Mouse (Mus musculus): ENCODE results near the gene Spata18.

Gene Spata18

GRCm38 (mm10) chr5:73651061-73651854 lies at the start of gene Spata18:
Gene Spata18 (plus strand): TSS chr5:73651379.
- peak in 1 of 2 experiments; percentile 19 for DNase-seq (ENCODE audit: low spot score in 2 of 2)

- DNase-seq (ENCODE audit: low spot score in 2 of 2): no peak
These were observed 48.3 kb upstream of the Spata18 start for GRCm38 (mm10) chr5:73602865-73603264.

- DNase-seq (ENCODE audit: low spot score in 2 of 2): no peak
These were observed 46.6 kb upstream of the Spata18 start for GRCm38 (mm10) chr5:73604542-73604941.

- DNase-seq (ENCODE audit: low spot score in 2 of 2): no peak
These were observed 46.2 kb upstream of the Spata18 start for GRCm38 (mm10) chr5:73604964-73605363.

- DNase-seq (ENCODE audit: low spot score in 2 of 2): no peak
These were observed 40.1 kb upstream of the Spata18 start for GRCm38 (mm10) chr5:73611071-73611470.

- DNase-seq (ENCODE audit: low spot score in 2 of 2): no peak
These were observed 37.9 kb upstream of the Spata18 start for GRCm38 (mm10) chr5:73613296-73613695.

GRCm38 (mm10) chr5:73615211-73615610 lies 36.0 kb upstream of the Spata18 start:
- DNase-seq (ENCODE audit: low spot score in 2 of 2): no peak

GRCm38 (mm10) chr5:73618969-73619368 lies 32.2 kb upstream of the Spata18 start:
- DNase-seq (ENCODE audit: low spot score in 2 of 2): no peak

- DNase-seq (ENCODE audit: low spot score in 2 of 2): no peak
These were observed 25.7 kb upstream of the Spata18 start for GRCm38 (mm10) chr5:73625505-73625904.

- no peak for DNase-seq (ENCODE audit: low spot score in 2 of 2)
These were observed 24.3 kb upstream of the Spata18 start for GRCm38 (mm10) chr5:73626842-73627241.

GRCm38 (mm10) chr5:73627559-73627958 lies 23.6 kb upstream of the Spata18 start:
- DNase-seq (ENCODE audit: low spot score in 2 of 2): no peak

- DNase-seq (ENCODE audit: low spot score in 2 of 2): no peak
These were observed 23.2 kb upstream of the Spata18 start for GRCm38 (mm10) chr5:73627991-73628390.

GRCm38 (mm10) chr5:73630141-73630540 lies 21.0 kb upstream of the Spata18 start:
- DNase-seq (ENCODE audit: low spot score in 2 of 2): no peak

GRCm38 (mm10) chr5:73631001-73631558 lies 20.1 kb upstream of the Spata18 start:
- no peak for DNase-seq (ENCODE audit: low spot score in 2 of 2)

- no peak for DNase-seq (ENCODE audit: low spot score in 2 of 2)
These were observed 18.9 kb upstream of the Spata18 start, which contains the start of gene Lrrc66 for GRCm38 (mm10) chr5:73632291-73632690. Gene Lrrc66 (minus strand): TSS chr5:73632526.

- peak; percentile 28 to 73 for DNase-seq (ENCODE audit: low spot score in 2 of 2)
These were observed 18.0 kb upstream of the Spata18 start for GRCm38 (mm10) chr5:73633141-73633540.

GRCm38 (mm10) chr5:73637337-73638107 lies 13.7 kb upstream of the Spata18 start:
- no peak for DNase-seq (ENCODE audit: low spot score in 2 of 2)

GRCm38 (mm10) chr5:73641058-73641457 lies 10.1 kb upstream of the Spata18 start:
- no peak for DNase-seq (ENCODE audit: low spot score in 2 of 2)

- peak in 1 of 2 experiments; percentile 41 for DNase-seq (ENCODE audit: low spot score in 2 of 2)
These were observed 9.1 kb upstream of the Spata18 start for GRCm38 (mm10) chr5:73642091-73642490.

- DNase-seq (ENCODE audit: low spot score in 2 of 2): peak; percentile 47 to 83
These were observed 3.8 kb upstream of the Spata18 start, which contains the start of gene Sgcb for GRCm38 (mm10) chr5:73647261-73647900. Gene Sgcb (minus strand): TSS chr5:73647790.

- no peak for DNase-seq (ENCODE audit: low spot score in 2 of 2)
These were observed 714 bp upstream of the Spata18 start for GRCm38 (mm10) chr5:73650365-73650964.

- DNase-seq (ENCODE audit: low spot score in 2 of 2): no peak
These were observed 649 bp downstream of the Spata18 start for GRCm38 (mm10) chr5:73651855-73652201.

Data from spleen, postnatal 10 days (tissue).